Mouse (Mus musculus): Measurements from ENCODE around the gene Rpl23a. TPM values are rescaled to one million over a fixed set of nuclear protein-coding genes. Genes with fewer than 3 reads are reported as not detected.

Rpl23a gene
- total and polyA plus RNA-seq, 3 experiments = 2,992 to 3,939 (median 3,361) TPM

DNA sequence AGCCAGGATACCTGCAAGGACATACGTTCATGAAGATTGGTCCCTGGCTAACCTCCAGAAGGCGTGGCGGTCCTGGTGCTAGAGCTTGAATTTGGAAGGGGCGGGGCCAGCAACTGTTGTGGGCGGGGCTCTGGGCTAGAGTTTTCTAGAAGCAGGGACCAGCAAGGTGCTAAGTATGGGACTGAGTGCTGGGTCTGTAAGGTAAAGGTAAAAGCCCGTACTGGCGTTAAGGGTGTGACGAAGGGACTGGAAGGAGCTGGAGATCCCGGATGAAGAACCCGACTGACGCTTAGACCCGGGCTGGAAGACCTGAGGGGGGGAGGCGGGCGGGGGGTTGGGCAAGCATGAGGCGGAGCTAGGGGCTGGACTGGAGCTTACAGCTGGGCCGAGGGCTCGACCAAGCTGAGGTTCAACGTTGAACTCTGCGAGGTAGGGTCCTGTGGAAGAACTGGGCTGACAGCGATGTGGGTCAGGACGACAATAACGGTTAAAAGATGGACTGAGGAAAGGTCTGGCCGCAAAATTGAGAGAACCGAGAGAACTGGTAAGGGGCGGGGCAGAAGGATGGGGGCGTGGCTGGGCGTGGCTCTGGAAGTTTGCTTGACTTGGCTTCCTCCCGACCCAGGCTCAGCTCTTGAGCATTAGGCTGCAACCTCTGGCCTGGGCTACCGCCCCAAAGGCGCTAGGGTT, 11.2 kb upstream of the Rpl23a start:
- Histone ChIP-seq H3K79me2 (replicated peaks; ENCODE audit: control insufficient read depth, extremely low read depth, insufficient read depth, poor library complexity, severe bottlenecking) (no peaks in the 10 kb centered on the region), H3K9me3 (replicated peaks; ENCODE audit: low read length) (peaks cover 14% of the 10 kb centered on the region), H3K4me2 (ENCODE audit: insufficient read depth, low read depth, poor library complexity, severe bottlenecking) (peak overlapping the region; percentile 10; the same call in 1 of the 2 replicates), H3K4me1 (ENCODE audit: control insufficient read depth in 1 of 2, insufficient read depth in 2 of 2) (0 out of 4 replicates have a peak, but pooled peaks cover 0 to 2% of the 10 kb centered on the region in 2 experiments), H3K36me3 (replicated peaks in 1 of 2; ENCODE audit: control insufficient read depth in 1 of 2, insufficient read depth in 1 of 2, low read length in 1 of 2) (no peaks in the 10 kb centered on the region), H3K27ac (ENCODE audit: insufficient read depth, low read depth) (no peak overlapping the region), H3K9ac (ENCODE audit: insufficient read depth, low read depth) (no peak overlapping the region), H3K27me3 (replicated peaks) (peaks cover 19% of the 10 kb centered on the region), H3K4me3 (replicated peaks in 1 of 3; ENCODE audit: low read depth in 2 of 3, low read length in 2 of 3, poor library complexity in 1 of 3) (peak overlapping the region in 1 of 3 experiments; percentile 17)
- DNase-seq (ENCODE audit: extremely low read depth) = no peak
- in situ Hi-C loops (cut with MboI; ENCODE audit: low pct_ligation_motif_present, low pct_unique_long_range_greater_than_20kb, low sequenced_read_pairs) = no loop called here
- dilution Hi-C loops (cut with MboI; ENCODE audit: extremely low pct_ligation_motif_present, extremely low pct_unique_long_range_greater_than_20kb, low sequenced_read_pairs) = no loop called here
- peak; percentile 61 for TF ChIP-seq CHD2 (IDR thresholded peaks at IDR 0.05; ENCODE audit: low read length)
- no peak for TF ChIP-seq USF1 (IDR thresholded peaks at IDR 0.05; ENCODE audit: low read depth, low read length)

DNA sequence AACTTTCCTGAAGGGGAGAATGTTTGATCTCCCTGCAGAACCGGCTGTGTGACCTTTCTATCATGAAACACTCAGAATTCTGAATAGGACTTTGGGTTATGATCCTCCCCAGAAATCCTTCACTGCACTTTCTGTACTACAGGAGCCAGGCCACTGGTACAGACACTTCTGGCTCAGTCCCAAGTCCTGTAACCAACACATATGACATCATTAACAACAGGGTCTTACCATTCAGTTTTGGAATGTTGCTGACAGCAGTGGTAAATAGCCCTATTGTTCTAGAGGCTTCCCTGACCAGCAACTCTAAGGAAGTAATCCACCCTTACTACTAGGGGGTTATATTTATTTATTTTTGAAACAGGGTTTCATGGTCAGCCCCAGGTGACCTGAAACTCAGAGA, 9.7 kb upstream of the Rpl23a start, which contains the start of gene Proca1:
TSS of gene Proca1 (plus strand) at position 280 of the 400 bp plus-strand sequence.
- dilution Hi-C loops (cut with MboI; ENCODE audit: extremely low pct_ligation_motif_present, extremely low pct_unique_long_range_greater_than_20kb, low sequenced_read_pairs) (no loop called here), in situ Hi-C loops (cut with MboI; ENCODE audit: low pct_ligation_motif_present, low pct_unique_long_range_greater_than_20kb, low sequenced_read_pairs) (no loop called here)
- H3K9ac ChIP-seq (ENCODE audit: insufficient read depth, low read depth) = no peak within 1 kb of the TSS
- H3K79me2 ChIP-seq (replicated peaks; ENCODE audit: control insufficient read depth, extremely low read depth, insufficient read depth, poor library complexity, severe bottlenecking) = no peaks in the 10 kb centered on the region
- no peaks in the 10 kb centered on the region for H3K36me3 ChIP-seq (replicated peaks in 1 of 2; ENCODE audit: control insufficient read depth in 1 of 2, insufficient read depth in 1 of 2, low read length in 1 of 2)
- no peak within 1 kb of the TSS for H3K4me2 ChIP-seq (ENCODE audit: insufficient read depth, low read depth, poor library complexity, severe bottlenecking)
- no peak for DNase-seq (ENCODE audit: extremely low read depth)
- H3K4me3 ChIP-seq (replicated peaks in 1 of 3; ENCODE audit: low read depth in 2 of 3, low read length in 2 of 3, poor library complexity in 1 of 3) = no peak within 1 kb of the TSS
- H3K27me3 ChIP-seq (replicated peaks) = peaks cover 19% of the 10 kb centered on the region
- no peak for TF ChIP-seq MYC (IDR thresholded peaks at IDR 0.05; ENCODE audit: low read depth, low read length)
- no peak for TF ChIP-seq TCF12 (IDR thresholded peaks at IDR 0.05; ENCODE audit: low read depth, low read length)
- no peak for TF ChIP-seq KAT2A (IDR thresholded peaks at IDR 0.05; ENCODE audit: insufficient replicate concordance, low read length)
- no peak for TF ChIP-seq USF2 (conservative IDR thresholded peaks at IDR 0.05; ENCODE audit: low read depth, low read length)
- no peak within 1 kb of the TSS for H3K27ac ChIP-seq (ENCODE audit: insufficient read depth, low read depth)
- 0 out of 4 replicates have a peak, but pooled peaks cover 0 to 2% of the 10 kb centered on the region in 2 experiments for H3K4me1 ChIP-seq (ENCODE audit: control insufficient read depth in 1 of 2, insufficient read depth in 2 of 2)
- H3K9me3 ChIP-seq (replicated peaks; ENCODE audit: low read length) = peaks cover 19% of the 10 kb centered on the region

DNA sequence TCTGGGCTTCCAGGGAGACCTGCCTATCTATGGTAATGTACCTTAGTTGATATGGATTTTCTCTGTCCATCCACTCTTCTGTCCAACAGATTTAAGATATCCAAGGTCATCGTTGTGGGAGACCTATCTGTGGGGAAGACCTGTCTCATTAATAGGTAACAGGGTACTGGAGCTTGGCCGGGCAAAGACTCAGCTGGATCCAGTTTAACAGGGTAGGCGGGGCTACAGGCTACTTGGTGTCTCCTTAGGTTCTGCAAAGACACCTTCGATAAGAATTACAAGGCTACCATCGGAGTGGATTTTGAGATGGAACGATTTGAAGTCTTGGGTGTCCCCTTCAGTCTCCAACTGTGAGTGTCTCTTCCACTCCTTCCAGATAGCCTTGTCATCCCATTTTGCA, 6.7 kb upstream of the Rpl23a start:
- Histone ChIP-seq H3K4me3 (replicated peaks in 1 of 3; ENCODE audit: low read depth in 2 of 3, low read length in 2 of 3, poor library complexity in 1 of 3) (no peak overlapping the region), H3K27me3 (replicated peaks) (peaks cover 19% of the 10 kb centered on the region), H3K27ac (ENCODE audit: insufficient read depth, low read depth) (no peak overlapping the region), H3K36me3 (replicated peaks in 1 of 2; ENCODE audit: control insufficient read depth in 1 of 2, insufficient read depth in 1 of 2, low read length in 1 of 2) (no peaks in the 10 kb centered on the region), H3K9me3 (replicated peaks; ENCODE audit: low read length) (peaks cover 18% of the 10 kb centered on the region), H3K79me2 (replicated peaks; ENCODE audit: control insufficient read depth, extremely low read depth, insufficient read depth, poor library complexity, severe bottlenecking) (no peaks in the 10 kb centered on the region), H3K4me1 (ENCODE audit: control insufficient read depth in 1 of 2, insufficient read depth in 2 of 2) (0 out of 4 replicates have a peak, but pooled peaks cover 0 to 2% of the 10 kb centered on the region in 2 experiments), H3K4me2 (ENCODE audit: insufficient read depth, low read depth, poor library complexity, severe bottlenecking) (no peak overlapping the region), H3K9ac (ENCODE audit: insufficient read depth, low read depth) (no peak overlapping the region)
- TF ChIP-seq ELF1 (IDR thresholded peaks at IDR 0.05; ENCODE audit: low read depth, low read length) (no peak), BHLHE40 (IDR thresholded peaks at IDR 0.05; ENCODE audit: low read depth, low read length) (no peak), PAX5 (IDR thresholded peaks at IDR 0.05; ENCODE audit: low read length) (no peak), ETS1 (conservative IDR thresholded peaks at IDR 0.05; ENCODE audit: low read depth, low read length) (no peak), NRF1 (IDR thresholded peaks at IDR 0.05; ENCODE audit: low read depth, low read length) (no peak), USF2 (conservative IDR thresholded peaks at IDR 0.05; ENCODE audit: low read depth, low read length) (no peak), SMC3 (IDR thresholded peaks at IDR 0.05; ENCODE audit: low read depth, low read length) (no peak), ZC3H11A (IDR thresholded peaks at IDR 0.05; ENCODE audit: low read depth, low read length) (no peak), UBTF (IDR thresholded peaks at IDR 0.05; ENCODE audit: low read depth, low read length) (no peak), MEF2A (IDR thresholded peaks at IDR 0.05; ENCODE audit: borderline replicate concordance, low read depth, low read length) (no peak), KAT2A (IDR thresholded peaks at IDR 0.05; ENCODE audit: insufficient replicate concordance, low read length) (no peak), IRF4 (IDR thresholded peaks at IDR 0.05; ENCODE audit: low read depth, low read length) (no peak), MAZ (IDR thresholded peaks at IDR 0.05; ENCODE audit: low read depth, low read length) (no peak)
- DNase-seq (ENCODE audit: extremely low read depth) = no peak
- dilution Hi-C loops (cut with MboI; ENCODE audit: extremely low pct_ligation_motif_present, extremely low pct_unique_long_range_greater_than_20kb, low sequenced_read_pairs) = no loop called here
- in situ Hi-C loops (cut with MboI; ENCODE audit: low pct_ligation_motif_present, low pct_unique_long_range_greater_than_20kb, low sequenced_read_pairs) = no loop called here
